Mouse (Mus musculus) heart, embryonic 12.5 days (tissue): ENCODE measurements around the gene Psors1c2. TPM values are rescaled to one million over a fixed set of nuclear protein-coding genes. Genes with fewer than 3 reads are reported as not detected.

Experiments used
- ATAC-seq: fragments of 200-750 bp; cut with Nextera tagmentation; 2 replicates; pipeline ENCODE4 v1.8.0; 2017; ENCODE audit warnings: moderate TSS enrichment, moderate library complexity; ENCODE audit not compliant: insufficient number of reproducible peaks, low FRiP score
- H3K27ac ChIP-seq: fragments of 300-500 bp; sonication (generic); 2 replicates; pipeline ENCODE4 v1.5.1; 2016; ENCODE audit warnings: mild to moderate bottlenecking, moderate library complexity; ENCODE audit not compliant: poor library complexity, severe bottlenecking
- H3K27me3 ChIP-seq: fragments of 300-500 bp; sonication (generic); replicated peaks from 2 replicates; pipeline ENCODE4 v1.6.1; 2016; ENCODE audit warnings: mild to moderate bottlenecking, moderate library complexity
- H3K36me3 ChIP-seq: fragments of 300-500 bp; sonication (generic); 2 replicates; pipeline ENCODE4 v1.6.1; 2016; ENCODE audit warnings: mild to moderate bottlenecking, moderate library complexity
- H3K4me1 ChIP-seq: fragments of 300-500 bp; sonication (generic); replicated peaks from 2 replicates; pipeline ENCODE4 v1.6.1; 2016; ENCODE audit warnings: mild to moderate bottlenecking
- H3K4me2 ChIP-seq: fragments of 300-500 bp; sonication (generic); 2 replicates; pipeline ENCODE4 v1.6.1; 2016; ENCODE audit warnings: mild to moderate bottlenecking, moderate library complexity
- H3K4me3 ChIP-seq: fragments of 300-500 bp; sonication (generic); 2 replicates; pipeline ENCODE4 v1.5.1; 2016; ENCODE audit warnings: mild to moderate bottlenecking
- H3K9ac ChIP-seq: fragments of 300-500 bp; sonication (generic); 2 replicates; pipeline ENCODE4 v1.6.1; 2016; ENCODE audit warnings: mild to moderate bottlenecking, moderate library complexity
- H3K9me3 ChIP-seq: fragments of 300-500 bp; sonication (generic); replicated peaks from 2 replicates; pipeline ENCODE4 v1.6.1; 2016; ENCODE audit warnings: mild to moderate bottlenecking, moderate library complexity
- WGBS: fragments of 180-500 bp; shearing (Covaris S2); methylation state at CpG from one replicate; pipeline ENCODE4 v1.1.7; 2016; 5-methylcytosine and 5-hydroxymethylcytosine counted together
- polyA plus RNA-seq: library from polyadenylated mRNA; unstranded; fragments of >200 nt; fragmentation: Nextera tagmentation; extraction: Ambion mirVana; gene quantifications from 2 replicates; pipeline ENCODE4 v1.2.1, GENCODE M21; 2016

Gene Psors1c2
- polyA plus RNA-seq = 0.39 and 0.49 TPM in 2 replicates

- no peaks in the 10 kb centered on the region for H3K9me3 ChIP-seq
- no peak for ATAC-seq
- no peak within 1 kb of the TSS for H3K4me2 ChIP-seq
- no peak within 1 kb of the TSS for H3K4me3 ChIP-seq
- H3K27me3 ChIP-seq = peaks cover 17% of the 10 kb centered on the region; the same call in 1 of the 2 replicates
- no peak within 1 kb of the TSS; the same call in 1 of the 2 replicates for H3K9ac ChIP-seq
- H3K36me3 ChIP-seq = peaks cover 28% of the 10 kb centered on the region
- H3K4me1 ChIP-seq = 0 out of 2 replicates have a peak, but pooled peaks cover 4% of the 10 kb centered on the region
- H3K27ac ChIP-seq = no peak within 1 kb of the TSS
- WGBS = 22% methylated on average over 7 of the region's 7 CpGs
Measured at GRCm38 (mm10) chr17:35532901-35533300, at the start of gene Psors1c2. Gene Psors1c2, plus strand, starts transcription at chr17:35533201.

GRCm38 (mm10) chr17:35484066-35484465 is 48.9 kb upstream of the Psors1c2 start:
- Histone ChIP-seq H3K27ac (no peak overlapping the region), H3K9me3 (no peaks in the 10 kb centered on the region), H3K9ac (no peak overlapping the region), H3K4me2 (no peak overlapping the region), H3K4me1 (peaks cover 3% of the 10 kb centered on the region; the same call in 1 of the 2 replicates), H3K36me3 (no peaks in the 10 kb centered on the region), H3K27me3 (no peaks in the 10 kb centered on the region), H3K4me3 (no peak overlapping the region)
- 1% methylated on average over 9 of the region's 9 CpGs for WGBS
- no peak for ATAC-seq

- no peak overlapping the region for H3K4me3 ChIP-seq
- no peaks in the 10 kb centered on the region for H3K36me3 ChIP-seq
- no peaks in the 10 kb centered on the region for H3K9me3 ChIP-seq
- 0 out of 2 replicates have a peak, but pooled peaks cover 5% of the 10 kb centered on the region for H3K27me3 ChIP-seq
- WGBS = 39% methylated on average over 4 of the region's 4 CpGs
- H3K4me2 ChIP-seq = no peak overlapping the region
- no peak overlapping the region for H3K9ac ChIP-seq
- no peak for ATAC-seq
- no peak overlapping the region for H3K27ac ChIP-seq
- H3K4me1 ChIP-seq = peaks cover 3% of the 10 kb centered on the region; the same call in 1 of the 2 replicates
Measured at GRCm38 (mm10) chr17:35485702-35486101, 47.3 kb upstream of the Psors1c2 start.

DNA sequence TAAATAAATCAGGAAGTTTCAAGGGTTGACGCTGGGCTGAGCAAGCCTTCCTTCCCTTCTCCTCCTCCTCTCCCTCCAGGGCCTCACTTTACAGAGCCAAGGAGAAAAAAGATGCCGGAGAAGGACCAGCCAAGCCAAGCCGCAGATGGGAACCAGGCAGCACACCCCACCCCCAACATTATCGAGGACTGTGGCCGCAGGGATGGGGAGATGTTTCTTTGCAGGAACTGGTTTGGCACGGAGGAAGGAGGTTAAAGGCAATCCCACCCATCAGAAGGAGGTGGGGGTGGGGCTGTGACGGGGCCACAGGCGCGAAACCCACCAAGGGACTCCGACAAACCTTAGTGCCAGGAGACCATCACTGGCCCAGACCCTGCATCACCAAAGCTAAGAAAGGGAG is 46.3 kb upstream of the Psors1c2 start:
- ATAC-seq = no peak
- Histone ChIP-seq H3K9ac (no peak overlapping the region), H3K27ac (no peak overlapping the region), H3K9me3 (no peaks in the 10 kb centered on the region), H3K4me3 (no peak overlapping the region), H3K27me3 (0 out of 2 replicates have a peak, but pooled peaks cover 5% of the 10 kb centered on the region), H3K36me3 (no peaks in the 10 kb centered on the region), H3K4me1 (peaks cover 3% of the 10 kb centered on the region; the same call in 1 of the 2 replicates), H3K4me2 (no peak overlapping the region)
- 38% methylated on average over 10 of the region's 10 CpGs for WGBS

DNA sequence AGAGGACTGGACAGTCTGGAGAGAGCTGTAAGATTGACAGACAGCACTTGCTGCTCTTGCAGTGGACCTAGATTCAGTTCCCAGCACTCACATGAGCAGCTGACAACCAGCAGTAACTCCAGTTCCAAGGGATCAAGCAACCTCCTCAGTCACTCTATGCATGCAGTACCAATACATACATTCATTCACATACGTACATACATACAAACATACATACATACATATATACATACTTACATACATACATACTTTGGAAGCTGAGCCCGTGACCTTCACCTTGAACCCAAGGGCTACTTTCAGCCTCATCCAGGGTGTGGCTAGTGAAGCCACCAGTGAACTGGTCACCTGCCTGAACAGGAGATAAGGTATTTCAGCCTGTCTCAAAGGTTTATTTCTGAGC is 45.0 kb upstream of the Psors1c2 start:
- ATAC-seq = no peak
- 88% methylated on average over 2 of the region's 2 CpGs for WGBS

GRCm38 (mm10) chr17:35490320-35490719 is 42.7 kb upstream of the Psors1c2 start:
- ATAC-seq = no peak
- no peaks in the 10 kb centered on the region for H3K9me3 ChIP-seq
- 0 out of 2 replicates have a peak, but pooled peaks cover 5% of the 10 kb centered on the region for H3K27me3 ChIP-seq
- no peak overlapping the region for H3K4me3 ChIP-seq
- H3K4me2 ChIP-seq = no peak overlapping the region
- 73% methylated on average over 5 of the region's 5 CpGs for WGBS
- no peak overlapping the region for H3K27ac ChIP-seq
- H3K36me3 ChIP-seq = no peaks in the 10 kb centered on the region
- H3K4me1 ChIP-seq = peaks cover 3% of the 10 kb centered on the region; the same call in 1 of the 2 replicates
- H3K9ac ChIP-seq = no peak overlapping the region

More for the DNA sequence above, 45.0 kb upstream of the Psors1c2 start:
- no peaks in the 10 kb centered on the region for H3K36me3 ChIP-seq
- peaks cover 3% of the 10 kb centered on the region; the same call in 1 of the 2 replicates for H3K4me1 ChIP-seq
- no peak overlapping the region for H3K27ac ChIP-seq
- 0 out of 2 replicates have a peak, but pooled peaks cover 5% of the 10 kb centered on the region for H3K27me3 ChIP-seq
- H3K4me2 ChIP-seq = no peak overlapping the region
- no peak overlapping the region for H3K9ac ChIP-seq
- no peak overlapping the region for H3K4me3 ChIP-seq
- H3K9me3 ChIP-seq = no peaks in the 10 kb centered on the region

DNA sequence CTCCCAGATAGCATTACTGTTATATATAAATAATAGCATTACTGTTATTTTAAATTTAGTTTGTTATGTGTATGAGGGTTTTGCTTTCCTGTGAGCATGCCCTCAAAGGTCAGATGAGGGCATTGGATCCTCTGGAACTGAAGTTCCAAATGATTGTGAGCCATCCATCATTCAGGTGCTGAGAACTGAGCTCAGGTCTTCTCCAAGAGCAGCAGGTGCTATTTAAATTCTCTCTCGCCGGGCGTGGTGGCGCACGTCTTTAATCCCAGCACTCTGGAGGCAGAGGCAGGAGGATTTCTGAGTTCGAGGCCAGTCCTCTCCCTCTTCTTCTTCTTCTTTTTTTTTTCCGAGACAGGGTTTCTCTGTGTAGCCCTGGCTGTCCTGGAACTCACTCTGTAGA is 35.9 kb upstream of the Psors1c2 start:
- Histone ChIP-seq H3K4me2 (no peak overlapping the region), H3K4me1 (no peaks in the 10 kb centered on the region), H3K9ac (no peak overlapping the region), H3K36me3 (no peaks in the 10 kb centered on the region), H3K9me3 (no peaks in the 10 kb centered on the region), H3K27ac (no peak overlapping the region), H3K27me3 (peaks cover 11% of the 10 kb centered on the region; the same call in 1 of the 2 replicates), H3K4me3 (no peak overlapping the region)
- WGBS = 92% methylated on average over 7 of the region's 7 CpGs
- no peak for ATAC-seq

DNA sequence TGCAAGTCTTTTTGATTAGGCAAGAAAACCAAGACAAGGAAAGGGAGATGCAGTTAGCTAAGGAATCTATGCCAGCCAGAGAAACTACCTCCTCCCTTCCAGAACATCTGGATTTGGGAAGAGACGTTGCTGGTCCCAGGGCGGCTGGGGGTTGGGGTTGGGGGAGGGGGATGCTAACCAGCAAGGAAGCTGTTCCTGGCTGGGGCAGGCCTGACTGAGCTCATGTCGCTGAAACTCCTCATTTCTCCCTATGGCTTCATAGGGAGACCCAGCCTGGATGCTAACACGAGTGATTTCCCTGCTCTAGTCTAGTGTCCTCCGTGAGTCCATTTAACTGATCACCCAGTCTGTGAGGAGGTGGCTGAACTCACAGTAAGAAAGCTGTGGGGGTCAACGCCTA is 30.8 kb upstream of the Psors1c2 start:
- no peak overlapping the region for H3K4me2 ChIP-seq
- H3K9ac ChIP-seq = no peak overlapping the region
- WGBS = 9% methylated on average over 6 of the region's 6 CpGs
- no peaks in the 10 kb centered on the region for H3K4me1 ChIP-seq
- H3K27ac ChIP-seq = no peak overlapping the region
- peaks cover 51% of the 10 kb centered on the region for H3K27me3 ChIP-seq
- H3K4me3 ChIP-seq = no peak overlapping the region
- no peaks in the 10 kb centered on the region for H3K9me3 ChIP-seq
- no peak for ATAC-seq
- H3K36me3 ChIP-seq = no peaks in the 10 kb centered on the region

GRCm38 (mm10) chr17:35502762-35503161 is 30.2 kb upstream of the Psors1c2 start:
- peaks cover 57% of the 10 kb centered on the region for H3K27me3 ChIP-seq
- no peaks in the 10 kb centered on the region for H3K36me3 ChIP-seq
- H3K9ac ChIP-seq = no peak overlapping the region
- WGBS = 46% methylated on average over 5 of the region's 5 CpGs
- no peak for ATAC-seq
- no peaks in the 10 kb centered on the region for H3K9me3 ChIP-seq
- H3K4me3 ChIP-seq = no peak overlapping the region
- no peak overlapping the region for H3K4me2 ChIP-seq
- no peak overlapping the region for H3K27ac ChIP-seq
- H3K4me1 ChIP-seq = no peaks in the 10 kb centered on the region

DNA sequence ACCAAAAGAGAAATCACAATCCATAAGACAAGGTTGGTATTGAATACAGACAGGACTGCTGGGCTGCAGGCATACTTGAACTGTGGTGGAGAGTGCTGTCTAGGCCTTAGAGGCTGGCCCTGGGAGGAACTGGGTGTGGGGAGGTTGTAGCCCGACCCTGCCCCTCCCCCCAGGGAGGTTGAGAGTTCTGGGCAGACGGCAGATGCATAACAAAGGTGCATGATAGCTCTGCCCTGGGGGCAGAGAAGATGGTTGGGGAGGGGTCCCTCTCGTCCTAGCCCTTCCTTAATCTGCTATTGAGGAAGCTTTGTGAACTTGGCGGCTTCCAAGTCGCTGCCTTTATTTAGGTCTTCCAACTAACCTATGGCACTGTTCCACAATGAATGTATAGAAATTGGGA is 29.2 kb upstream of the Psors1c2 start:
- Histone ChIP-seq H3K27me3 (peaks cover 62% of the 10 kb centered on the region), H3K9me3 (no peaks in the 10 kb centered on the region), H3K4me1 (no peaks in the 10 kb centered on the region), H3K36me3 (no peaks in the 10 kb centered on the region), H3K27ac (no peak overlapping the region), H3K9ac (no peak overlapping the region), H3K4me3 (no peak overlapping the region), H3K4me2 (no peak overlapping the region)
- 29% methylated on average over 5 of the region's 5 CpGs for WGBS
- no peak for ATAC-seq

- Histone ChIP-seq H3K9me3 (no peaks in the 10 kb centered on the region), H3K27me3 (peaks cover 67% of the 10 kb centered on the region), H3K9ac (no peak overlapping the region), H3K4me1 (peaks cover 9% of the 10 kb centered on the region), H3K36me3 (no peaks in the 10 kb centered on the region), H3K4me3 (no peak overlapping the region), H3K4me2 (no peak overlapping the region), H3K27ac (no peak overlapping the region)
- 21% methylated on average over 8 of the region's 8 CpGs for WGBS
- no peak for ATAC-seq
Measured at GRCm38 (mm10) chr17:35504628-35505481, 28.1 kb upstream of the Psors1c2 start.
